Mouse (Mus musculus) left cerebral cortex, postnatal 25 days (tissue): ENCODE measurements at regions not wholly inside any gene's neighbourhood (a gene's known extent, or its start where the extent isn't known, plus 50 kb on each side); places are given as distances from the start of the nearest gene placed in this dataset.
A peak's percentile ranks its signal among the peaks of the same experiment; 100 is the strongest.

ENCODE experiments used
- DNase-seq, 2 experiments: peaks; one replicate each; pipeline ENCODE4 v3.0.0; 2022; ENCODE audit warnings: low spot score in 2 of 2, mixed read lengths in 1 of 2
- intact Hi-C: fragments of 180-260 bp; cut with DNase I; formaldehyde crosslinking; loops from one replicate; pipeline ENCODE4 v1.15.1; 2025

DNA sequence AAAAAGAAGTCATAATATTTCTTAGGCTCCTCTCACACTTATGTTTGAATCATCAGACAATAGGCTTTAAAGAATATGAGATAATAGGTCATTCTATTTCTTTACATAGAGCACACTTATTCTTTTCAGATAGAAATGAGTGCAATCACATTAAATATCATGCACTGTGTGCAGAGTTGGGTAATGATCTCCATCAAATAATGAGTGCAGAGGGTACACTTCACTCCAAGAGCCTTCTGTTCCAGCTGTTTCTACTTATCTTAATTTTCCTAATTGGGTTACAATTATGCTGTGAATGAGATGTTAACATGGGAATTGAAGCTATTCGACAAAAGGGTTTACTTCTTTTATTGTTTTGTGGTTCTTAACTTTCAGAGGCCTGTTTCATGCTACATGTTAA is 707.5 kb upstream of the Mdga2 start:
- intact Hi-C loops = no loop called here
- no peak for DNase-seq

DNA sequence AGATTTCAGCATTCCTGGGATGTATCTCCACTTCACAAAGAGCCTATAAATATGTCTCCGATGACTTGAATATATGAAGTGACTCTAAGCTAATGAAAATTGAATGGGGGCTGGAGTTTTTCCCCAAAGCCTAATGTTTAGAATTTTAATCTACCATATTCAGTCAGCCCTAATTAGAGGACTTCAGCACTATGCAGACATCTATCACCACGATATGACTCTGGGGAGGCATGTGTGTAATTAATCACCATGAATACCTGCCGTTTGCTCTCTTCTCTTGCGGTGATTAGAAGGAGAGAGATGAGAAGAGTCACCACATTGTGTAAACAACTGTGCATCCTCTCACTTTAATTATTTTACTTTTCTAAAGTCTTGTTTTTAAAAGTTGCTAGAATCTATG is 692.3 kb upstream of the Mdga2 start:
- DNase-seq = no peak
- intact Hi-C loops = no loop called here

DNA sequence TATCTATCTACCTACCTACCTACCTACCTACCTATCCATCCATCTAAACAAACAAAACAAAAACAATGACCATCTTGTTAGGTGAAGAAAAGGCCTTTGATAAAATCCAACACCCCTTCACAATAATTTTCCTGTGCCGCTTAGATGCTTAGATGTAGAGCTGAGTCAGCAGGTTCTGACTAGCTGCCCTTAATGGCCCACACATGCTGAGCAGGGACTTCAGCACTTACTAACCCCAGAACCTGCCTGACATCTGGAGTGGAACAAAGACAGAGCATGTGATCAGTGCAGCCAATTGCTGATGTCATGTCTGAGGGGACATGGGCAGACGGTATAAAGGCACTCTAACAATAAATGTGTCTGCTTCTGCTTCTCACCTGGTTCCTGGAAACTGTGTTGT is 664.9 kb upstream of the Mdga2 start:
- intact Hi-C loops = no loop called here
- DNase-seq = no peak

DNA sequence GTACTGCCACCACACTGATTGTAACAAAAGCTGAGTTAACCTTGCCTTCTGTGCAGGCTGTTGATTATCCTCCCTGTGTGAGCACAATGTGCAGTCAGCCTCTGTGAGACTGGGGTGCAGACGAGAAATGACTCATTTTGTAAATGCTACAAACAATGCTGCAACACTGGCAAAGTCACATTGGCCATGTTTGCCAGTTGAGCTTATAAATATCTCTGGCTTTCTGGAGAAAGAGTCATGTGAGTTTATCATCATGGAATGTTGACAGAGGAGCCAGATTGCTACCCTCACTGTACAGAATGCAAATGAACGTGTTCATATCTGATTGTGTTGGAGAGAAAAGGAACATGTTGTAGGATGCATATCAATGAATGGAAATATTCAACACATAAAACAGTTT is 640.3 kb upstream of the Mdga2 start:
- peak; percentile 2 to 32 for DNase-seq
- intact Hi-C loops = no loop called here

DNA sequence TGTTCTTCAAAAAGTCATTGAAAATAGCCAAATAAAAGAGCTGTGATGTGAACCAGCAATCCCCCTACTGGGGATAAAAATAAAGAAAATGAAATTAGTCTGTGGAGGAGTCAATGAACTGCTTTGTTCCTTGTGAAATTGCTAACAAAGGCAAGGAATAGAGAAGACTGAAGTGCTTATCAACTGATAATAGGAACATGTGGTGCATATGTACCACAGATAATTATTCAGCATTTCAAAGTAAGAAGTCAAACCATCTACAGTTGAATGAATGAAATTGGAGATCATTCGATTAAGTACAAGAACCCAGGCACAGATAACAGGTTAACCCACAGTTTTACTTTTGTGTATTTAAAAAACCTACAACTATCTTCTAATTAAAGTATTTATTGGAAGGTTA is 638.4 kb upstream of the Mdga2 start:
- DNase-seq = no peak
- intact Hi-C loops = no loop called here

DNA sequence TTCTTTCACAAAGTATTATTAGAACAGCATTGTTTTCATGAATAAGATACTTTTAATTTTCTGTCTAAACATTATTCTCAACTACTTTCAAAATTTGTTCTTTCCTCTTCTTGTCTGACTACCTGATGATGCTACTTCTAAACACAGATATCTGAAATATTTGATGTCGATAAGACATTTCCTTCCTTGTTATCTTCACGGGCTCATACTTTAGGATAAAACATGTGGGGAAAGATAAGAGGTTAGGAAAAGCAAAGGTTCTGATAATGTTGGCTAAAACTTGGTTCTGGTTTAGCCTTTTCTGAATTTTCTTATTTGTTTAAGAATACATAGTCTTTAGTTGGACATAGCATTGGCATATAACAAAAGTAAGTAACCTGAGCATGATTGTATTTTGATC is 630.3 kb upstream of the Mdga2 start:
- intact Hi-C loops = no loop called here
- DNase-seq = no peak

DNA sequence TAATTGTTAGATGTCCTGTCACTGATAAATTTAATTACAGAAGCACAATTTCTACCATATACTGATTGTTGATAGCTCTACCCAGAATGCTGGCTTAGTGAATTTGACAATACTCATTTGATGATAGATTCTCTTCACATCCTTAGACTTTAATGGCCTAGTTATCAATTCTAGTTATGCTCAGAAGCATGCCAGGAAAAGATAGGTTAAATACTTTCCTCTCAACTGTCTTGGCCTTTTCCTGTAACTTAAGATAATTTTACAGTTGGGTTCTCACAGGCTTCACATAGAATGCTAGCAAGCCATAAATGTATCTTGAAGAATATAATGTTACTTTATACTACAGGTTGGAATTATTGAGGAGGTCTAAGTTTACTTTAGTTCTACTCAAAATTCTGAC is 625.2 kb upstream of the Mdga2 start:
- intact Hi-C loops = no loop called here
- no peak for DNase-seq

DNA sequence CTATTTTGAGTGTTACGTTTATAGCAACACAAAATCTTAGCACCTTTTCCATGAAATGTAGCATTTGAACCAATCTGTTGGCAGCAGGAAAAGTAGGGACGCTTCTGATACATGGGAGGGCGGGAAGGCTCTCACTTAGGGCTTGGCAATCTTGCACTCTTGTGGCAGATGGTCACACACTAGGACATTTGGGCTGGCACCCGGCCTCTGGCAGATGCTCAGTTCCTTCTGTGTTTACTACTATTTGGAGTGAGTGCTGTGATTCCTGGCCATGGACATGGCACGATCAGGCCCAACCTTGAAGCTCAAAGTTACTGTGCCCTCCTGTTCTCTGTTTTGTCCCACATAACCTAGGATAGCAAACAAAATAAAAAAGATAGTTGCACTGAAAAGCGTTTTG is 581.9 kb upstream of the Mdga2 start:
- no peak for DNase-seq
- intact Hi-C loops = no loop called here

DNA sequence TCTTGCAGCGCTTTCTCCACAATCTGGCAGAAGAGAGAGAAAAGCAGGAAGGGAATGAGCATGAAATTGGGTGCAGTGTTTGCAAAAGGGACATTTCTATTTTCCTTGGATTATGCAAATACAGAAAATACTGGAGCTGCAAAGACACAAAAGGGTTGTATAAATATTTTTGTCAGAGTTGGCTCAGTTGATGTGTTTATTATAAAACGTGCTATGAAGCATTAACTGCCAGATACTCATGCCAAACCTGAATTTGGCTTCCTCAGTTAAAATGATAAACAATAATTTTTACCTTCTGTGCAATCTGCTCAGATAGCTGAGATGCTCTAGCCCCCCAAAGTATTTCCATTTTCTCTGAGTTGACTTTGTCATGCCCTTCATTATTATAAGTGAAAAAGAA is 577.4 kb upstream of the Mdga2 start:
- DNase-seq = no peak
- intact Hi-C loops = no loop called here
